Mouse (Mus musculus): ENCODE data around the gene Gm13057.
"Not testable (repeated sequence)": the region's sequence is repeated elsewhere in the genome, so short reads cannot be mapped to it uniquely, and the experiment has no call there.

Gm13057 gene

GRCm38 (mm10) chr4:143551400-143551799 is at the start of gene Gm13057, which contains the start of gene BC080695:
TSS of gene Gm13057 (plus strand) at chr4:143551709.
TSS of gene BC080695 (plus strand) at chr4:143551700.
- DNase-seq (ENCODE audit: low spot score), result not testable (repeated sequence)

- no peak for DNase-seq (ENCODE audit: low spot score)
Measured at GRCm38 (mm10) chr4:143511043-143511442, 40.5 kb upstream of the Gm13057 start, which contains the start of gene Gm13043. TSS of gene Gm13043 (plus strand) at chr4:143511343.

- not testable (repeated sequence) for DNase-seq (ENCODE audit: low spot score)
Measured at GRCm38 (mm10) chr4:143535654-143536053, 15.9 kb upstream of the Gm13057 start, which contains the start of gene Gm13040. TSS of gene Gm13040 (plus strand) at chr4:143535954.
